Mouse (Mus musculus): ENCODE data around the gene Sorcs3. TPM values are rescaled to one million over a fixed set of nuclear protein-coding genes. Genes with fewer than 3 reads are reported as not detected.

The Sorcs3 gene
- polyA plus RNA-seq, 1 experiment from 2014 or later: 0.18 TPM

- 65% methylated on average over 3 of the region's 3 CpGs for WGBS (ENCODE audit: insufficient replicate concordance)
- H3K4me1 ChIP-seq: no peaks in the 10 kb centered on the region
- no peak for ATAC-seq
- no peak overlapping the region for H3K9ac ChIP-seq
- H3K36me3 ChIP-seq: no peaks in the 10 kb centered on the region
- H3K9me3 ChIP-seq (replicated peaks): 0 out of 2 replicates have a peak, but pooled peaks cover 6% of the 10 kb centered on the region
- H3K27me3 ChIP-seq (replicated peaks): no peaks in the 10 kb centered on the region
- no peak overlapping the region for H3K4me2 ChIP-seq
- H3K4me3 ChIP-seq: no peak overlapping the region
- no peak overlapping the region for H3K27ac ChIP-seq
Observed at GRCm38 (mm10) chr19:48682485-48682884, 476.7 kb downstream of the Sorcs3 start.

GRCm38 (mm10) chr19:48686369-48686768 lies 480.5 kb downstream of the Sorcs3 start:
- H3K36me3 ChIP-seq: no peaks in the 10 kb centered on the region
- H3K4me2 ChIP-seq: no peak overlapping the region
- H3K9me3 ChIP-seq (replicated peaks): no peaks in the 10 kb centered on the region
- ATAC-seq: no peak
- no peak overlapping the region for H3K27ac ChIP-seq
- 64% methylated on average over 2 of the region's 2 CpGs for WGBS (ENCODE audit: insufficient replicate concordance)
- no peak overlapping the region for H3K9ac ChIP-seq
- H3K4me1 ChIP-seq: no peaks in the 10 kb centered on the region
- H3K27me3 ChIP-seq (replicated peaks): no peaks in the 10 kb centered on the region
- no peak overlapping the region for H3K4me3 ChIP-seq

- Histone ChIP-seq H3K4me3 (no peak overlapping the region), H3K4me1 (no peaks in the 10 kb centered on the region), H3K9ac (no peak overlapping the region), H3K4me2 (no peak overlapping the region), H3K27ac (no peak overlapping the region), H3K36me3 (no peaks in the 10 kb centered on the region), H3K27me3 (replicated peaks) (no peaks in the 10 kb centered on the region), H3K9me3 (replicated peaks) (no peaks in the 10 kb centered on the region)
- 53% methylated on average over 6 of the region's 6 CpGs for WGBS (ENCODE audit: insufficient replicate concordance)
- ATAC-seq: no peak
Observed at GRCm38 (mm10) chr19:48700111-48700658, 494.4 kb downstream of the Sorcs3 start.

GRCm38 (mm10) chr19:48703763-48704162 lies 497.9 kb downstream of the Sorcs3 start:
- 72% methylated on average over 2 of the region's 2 CpGs for WGBS (ENCODE audit: insufficient replicate concordance)

GRCm38 (mm10) chr19:48706267-48706923 lies 500.6 kb downstream of the Sorcs3 start:
- ATAC-seq: no peak

More at GRCm38 (mm10) chr19:48703763-48704162, 497.9 kb downstream of the Sorcs3 start:
- Histone ChIP-seq H3K4me1 (no peaks in the 10 kb centered on the region), H3K4me2 (no peak overlapping the region), H3K36me3 (no peaks in the 10 kb centered on the region), H3K9ac (no peak overlapping the region), H3K27me3 (replicated peaks) (no peaks in the 10 kb centered on the region), H3K9me3 (replicated peaks) (no peaks in the 10 kb centered on the region), H3K27ac (no peak overlapping the region), H3K4me3 (no peak overlapping the region)
- no peak for ATAC-seq

GRCm38 (mm10) chr19:48706924-48707320 lies 501.1 kb downstream of the Sorcs3 start:
- Histone ChIP-seq H3K27me3 (replicated peaks) (no peaks in the 10 kb centered on the region), H3K4me1 (no peaks in the 10 kb centered on the region), H3K36me3 (no peaks in the 10 kb centered on the region), H3K9ac (no peak overlapping the region), H3K4me3 (no peak overlapping the region), H3K4me2 (no peak overlapping the region), H3K27ac (no peak overlapping the region), H3K9me3 (replicated peaks) (no peaks in the 10 kb centered on the region)
- 50% methylated on average over 1 of the region's 1 CpGs for WGBS (ENCODE audit: insufficient replicate concordance)
- no peak for ATAC-seq

More at GRCm38 (mm10) chr19:48706267-48706923, 500.6 kb downstream of the Sorcs3 start:
- Histone ChIP-seq H3K4me2 (no peak overlapping the region), H3K9ac (no peak overlapping the region), H3K36me3 (no peaks in the 10 kb centered on the region), H3K27me3 (replicated peaks) (no peaks in the 10 kb centered on the region), H3K4me3 (no peak overlapping the region), H3K27ac (no peak overlapping the region), H3K4me1 (no peaks in the 10 kb centered on the region), H3K9me3 (replicated peaks) (no peaks in the 10 kb centered on the region)
- WGBS (ENCODE audit: insufficient replicate concordance): 35% methylated on average over 1 of the region's 1 CpGs

- no peaks in the 10 kb centered on the region for H3K4me1 ChIP-seq
- no peak overlapping the region for H3K9ac ChIP-seq
- ATAC-seq: no peak
- H3K36me3 ChIP-seq: no peaks in the 10 kb centered on the region
- H3K9me3 ChIP-seq (replicated peaks): 0 out of 2 replicates have a peak, but pooled peaks cover 5% of the 10 kb centered on the region
- H3K4me2 ChIP-seq: no peak overlapping the region
- WGBS (ENCODE audit: insufficient replicate concordance): 66% methylated on average over 6 of the region's 6 CpGs
- no peaks in the 10 kb centered on the region for H3K27me3 ChIP-seq (replicated peaks)
- H3K27ac ChIP-seq: no peak overlapping the region
- no peak overlapping the region for H3K4me3 ChIP-seq
Observed at GRCm38 (mm10) chr19:48725851-48726419, 520.1 kb downstream of the Sorcs3 start.

- ATAC-seq: no peak
- no peak overlapping the region for H3K4me2 ChIP-seq
- H3K9me3 ChIP-seq (replicated peaks): 0 out of 2 replicates have a peak, but pooled peaks cover 5% of the 10 kb centered on the region
- no peaks in the 10 kb centered on the region for H3K36me3 ChIP-seq
- H3K27me3 ChIP-seq (replicated peaks): no peaks in the 10 kb centered on the region
- no peak overlapping the region for H3K4me3 ChIP-seq
- 67% methylated on average over 3 of the region's 3 CpGs for WGBS (ENCODE audit: insufficient replicate concordance)
- no peak overlapping the region for H3K27ac ChIP-seq
- H3K4me1 ChIP-seq: no peaks in the 10 kb centered on the region
- H3K9ac ChIP-seq: no peak overlapping the region
Observed at GRCm38 (mm10) chr19:48727048-48727447, 521.2 kb downstream of the Sorcs3 start.

- no peak overlapping the region for H3K4me3 ChIP-seq
- H3K36me3 ChIP-seq: no peaks in the 10 kb centered on the region
- H3K27ac ChIP-seq: no peak overlapping the region
- no peak overlapping the region for H3K4me2 ChIP-seq
- 0 out of 2 replicates have a peak, but pooled peaks cover 5% of the 10 kb centered on the region for H3K9me3 ChIP-seq (replicated peaks)
- no peaks in the 10 kb centered on the region for H3K27me3 ChIP-seq (replicated peaks)
- no peak for ATAC-seq
- no peak overlapping the region for H3K9ac ChIP-seq
- no peaks in the 10 kb centered on the region for H3K4me1 ChIP-seq
- 75% methylated on average over 5 of the region's 5 CpGs for WGBS (ENCODE audit: insufficient replicate concordance)
Observed at GRCm38 (mm10) chr19:48727601-48728000, 521.8 kb downstream of the Sorcs3 start.

- no peak for ATAC-seq
- Histone ChIP-seq H3K4me3 (no peak overlapping the region), H3K36me3 (no peaks in the 10 kb centered on the region), H3K4me1 (no peaks in the 10 kb centered on the region), H3K27me3 (replicated peaks) (no peaks in the 10 kb centered on the region), H3K4me2 (no peak overlapping the region), H3K9me3 (replicated peaks) (0 out of 2 replicates have a peak, but pooled peaks cover 5% of the 10 kb centered on the region), H3K27ac (no peak overlapping the region), H3K9ac (no peak overlapping the region)
- 78% methylated on average over 10 of the region's 10 CpGs for WGBS (ENCODE audit: insufficient replicate concordance)
Observed at GRCm38 (mm10) chr19:48731731-48732130, 525.9 kb downstream of the Sorcs3 start.

GRCm38 (mm10) chr19:48734370-48734769 lies 528.5 kb downstream of the Sorcs3 start:
- Histone ChIP-seq H3K9ac (no peak overlapping the region), H3K4me3 (no peak overlapping the region), H3K9me3 (replicated peaks) (no peaks in the 10 kb centered on the region), H3K27ac (no peak overlapping the region), H3K36me3 (no peaks in the 10 kb centered on the region), H3K4me1 (no peaks in the 10 kb centered on the region), H3K4me2 (no peak overlapping the region), H3K27me3 (replicated peaks) (no peaks in the 10 kb centered on the region)
- ATAC-seq: no peak
- WGBS (ENCODE audit: insufficient replicate concordance): 64% methylated on average over 4 of the region's 4 CpGs

- Histone ChIP-seq H3K4me2 (no peak overlapping the region), H3K4me3 (no peak overlapping the region), H3K9me3 (replicated peaks) (no peaks in the 10 kb centered on the region), H3K36me3 (no peaks in the 10 kb centered on the region), H3K27me3 (replicated peaks) (no peaks in the 10 kb centered on the region), H3K9ac (no peak overlapping the region), H3K4me1 (no peaks in the 10 kb centered on the region), H3K27ac (no peak overlapping the region)
- 46% methylated on average over 2 of the region's 2 CpGs for WGBS (ENCODE audit: insufficient replicate concordance)
- no peak for ATAC-seq
Observed at GRCm38 (mm10) chr19:48737554-48737953, 531.7 kb downstream of the Sorcs3 start.
